Mouse (Mus musculus) liver, embryonic 11.5 days (tissue): ENCODE data around the gene Mrpl41. TPM values are rescaled to one million over a fixed set of nuclear protein-coding genes. Genes with fewer than 3 reads are reported as not detected.

Experiments used
- ATAC-seq: fragments of 200-750 bp; cut with Nextera tagmentation; replicated peaks from 2 replicates; pipeline ENCODE4 v1.8.0; 2017; ENCODE audit warnings: moderate number of reproducible peaks, mild to moderate bottlenecking, moderate TSS enrichment, moderate library complexity; ENCODE audit not compliant: low FRiP score
- DNase-seq: peaks from one replicate; pipeline ENCODE4 v3.0.0-alpha.2; 2017; ENCODE audit warnings: low spot score
- H3K27ac ChIP-seq: fragments of 300-500 bp; sonication (generic); 2 replicates; pipeline ENCODE4 v1.5.1; 2014; ENCODE audit warnings: mild to moderate bottlenecking, low read depth, low read length, control low read depth
- H3K27me3 ChIP-seq: fragments of 300-500 bp; sonication (generic); replicated peaks from 2 replicates; pipeline ENCODE4 v1.6.1; 2014; ENCODE audit warnings: low read length, mixed read lengths; ENCODE audit not compliant: control insufficient read depth, insufficient read depth
- H3K36me3 ChIP-seq: fragments of 300-500 bp; sonication (generic); 2 replicates; pipeline ENCODE4 v1.6.1; 2014; ENCODE audit warnings: mild to moderate bottlenecking, low read length, moderate library complexity, mixed read lengths; ENCODE audit not compliant: control insufficient read depth, insufficient read depth
- H3K4me1 ChIP-seq: fragments of 300-500 bp; sonication (generic); replicated peaks from 2 replicates; pipeline ENCODE4 v1.6.1; 2014; ENCODE audit warnings: low read length, mixed read lengths; ENCODE audit not compliant: control insufficient read depth, insufficient read depth
- H3K4me2 ChIP-seq: fragments of 300-500 bp; sonication (generic); 2 replicates; pipeline ENCODE4 v1.6.1; 2014; ENCODE audit warnings: mild to moderate bottlenecking, control low read depth, moderate library complexity
- H3K4me3 ChIP-seq: fragments of 300-500 bp; sonication (generic); 2 replicates; pipeline ENCODE4 v1.5.1; 2014; ENCODE audit warnings: low read depth, low read length, control low read depth
- H3K9ac ChIP-seq: fragments of 300-500 bp; sonication (generic); 2 replicates; pipeline ENCODE4 v1.6.1; 2014; ENCODE audit warnings: low read depth, low read length, control low read depth
- H3K9me3 ChIP-seq: fragments of 300-500 bp; sonication (generic); 2 replicates; pipeline ENCODE4 v1.6.1; 2016; ENCODE audit warnings: low read length, inconsistent platforms, mixed read lengths; ENCODE audit not compliant: control insufficient read depth
- WGBS: fragments of 180-500 bp; shearing (Covaris S2); extraction: QIAGEN DNeasy Blood & Tissue Kit; methylation state at CpG from one replicate; pipeline ENCODE4 v1.1.7; 2014; 5-methylcytosine and 5-hydroxymethylcytosine counted together
- microRNA-seq: library from miRNA; unstranded; fragments of <30 nt; microRNA quantifications from one replicate; pipeline ENCODE4, GENCODE M21; 2017; ENCODE audit warnings: borderline number of aligned reads
- polyA plus RNA-seq: library from polyadenylated mRNA; unstranded; fragments of >200 nt; fragmentation: Nextera tagmentation; extraction: Ambion mirVana; gene quantifications from 2 replicates; pipeline ENCODE4 v1.2.1, GENCODE M21; 2014

Gene Mrpl41
- polyA plus RNA-seq, 1 experiment from 2014 or later = 158 TPM

DNA sequence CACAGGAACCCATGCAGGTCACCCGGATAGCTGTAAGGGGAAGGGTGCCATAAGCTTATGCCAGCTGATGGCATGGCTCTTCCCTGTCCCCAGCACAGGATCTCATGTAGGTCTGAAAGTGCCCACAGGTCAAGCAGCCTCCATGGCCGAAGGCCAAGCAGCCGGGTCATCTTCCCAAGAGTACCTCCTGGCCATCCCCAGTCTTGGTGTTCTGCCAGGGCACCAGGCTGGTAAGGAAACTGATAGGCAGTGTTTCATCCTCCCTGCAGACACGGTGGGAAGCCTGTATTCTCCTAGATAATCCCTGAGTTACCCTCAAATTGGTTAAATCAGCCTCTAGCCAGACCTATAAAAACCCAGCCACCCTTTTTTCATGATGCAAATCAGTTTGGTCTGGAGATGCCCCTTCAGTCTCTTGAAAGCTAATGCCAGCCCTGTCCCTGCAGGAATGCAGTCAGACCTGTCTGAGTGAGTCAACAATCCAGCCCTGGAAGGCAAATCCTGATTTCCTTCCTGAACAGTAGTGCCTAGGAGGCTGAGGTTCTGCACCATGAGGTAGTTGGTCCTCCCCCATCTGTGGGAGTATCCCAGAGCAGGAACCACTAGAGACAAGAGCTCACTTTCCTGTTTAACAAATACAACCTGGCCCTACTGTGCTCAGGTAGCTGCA lies 47.0 kb downstream of the Mrpl41 start:
- Histone ChIP-seq H3K27me3 (no peaks in the 10 kb centered on the region), H3K27ac (no peak overlapping the region), H3K9me3 (no peaks in the 10 kb centered on the region), H3K9ac (no peak overlapping the region), H3K4me2 (no peak overlapping the region), H3K36me3 (0 out of 2 replicates have a peak, but pooled peaks cover 2% of the 10 kb centered on the region), H3K4me1 (no peaks in the 10 kb centered on the region), H3K4me3 (no peak overlapping the region)
- ATAC-seq (no peak), DNase-seq (no peak)
- WGBS = 71% methylated on average over 4 of the region's 4 CpGs

DNA sequence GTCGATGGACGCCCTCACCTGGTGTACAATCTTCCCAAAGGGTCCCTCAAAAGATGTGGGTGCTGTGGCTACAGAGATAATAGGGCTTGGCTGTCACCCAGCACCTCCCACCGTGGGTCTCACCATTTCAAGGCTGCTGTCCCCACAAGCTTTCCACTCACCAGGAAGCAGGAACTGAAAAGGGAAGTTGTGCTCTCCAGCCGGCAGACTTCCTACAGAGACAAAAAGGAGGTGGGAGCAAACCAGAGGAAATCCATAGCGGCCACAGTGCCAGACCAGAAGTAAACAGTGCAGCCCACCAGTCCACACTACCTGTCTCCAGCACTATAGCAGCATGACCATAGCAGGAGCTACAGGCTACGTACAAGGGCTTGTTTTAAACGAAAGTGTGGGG lies 47.9 kb downstream of the Mrpl41 start:
- Histone ChIP-seq H3K27ac (no peak overlapping the region), H3K4me3 (no peak overlapping the region)
- WGBS = 52% methylated on average over 7 of the region's 7 CpGs

DNA sequence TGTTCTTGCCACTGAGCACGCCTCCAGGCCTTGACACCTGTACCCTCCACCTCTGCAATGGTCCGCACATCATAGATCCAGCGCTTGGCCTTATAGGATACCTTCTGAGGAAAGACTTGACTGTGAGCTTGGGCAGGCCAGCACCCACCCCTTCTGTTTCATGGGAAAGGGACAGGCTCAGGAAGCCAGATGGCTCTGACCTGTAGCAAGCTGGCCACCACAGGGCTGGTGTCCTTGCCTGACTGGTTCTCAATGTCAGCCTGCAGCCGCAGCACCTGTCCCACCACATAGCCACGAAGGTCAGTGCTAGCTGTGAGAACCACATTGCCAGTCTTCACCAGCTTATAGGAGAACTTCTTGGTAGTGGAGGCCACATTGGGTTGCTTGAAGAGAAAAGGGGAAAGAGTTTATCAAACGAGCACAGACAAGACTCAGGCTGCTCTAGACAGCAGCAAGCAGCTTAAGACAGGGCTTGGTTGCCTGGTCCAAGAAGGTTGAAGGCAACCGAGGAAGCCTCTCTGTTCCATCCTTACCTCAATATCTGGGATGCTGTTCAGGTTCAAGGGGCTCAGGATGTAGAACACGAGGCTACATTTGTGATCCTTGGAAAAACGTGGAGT lies 48.4 kb downstream of the Mrpl41 start:
- no peak overlapping the region for H3K9ac ChIP-seq
- WGBS = 77% methylated on average over 9 of the region's 9 CpGs
- H3K27ac ChIP-seq = no peak overlapping the region
- H3K4me3 ChIP-seq = no peak overlapping the region
- H3K4me2 ChIP-seq = no peak overlapping the region
- 0 out of 2 replicates have a peak, but pooled peaks cover 2% of the 10 kb centered on the region for H3K36me3 ChIP-seq
- H3K27me3 ChIP-seq = no peaks in the 10 kb centered on the region
- H3K9me3 ChIP-seq = no peaks in the 10 kb centered on the region
- no peaks in the 10 kb centered on the region for H3K4me1 ChIP-seq
- DNase-seq (no peak), ATAC-seq (no peak)

More for the DNA sequence above, 47.9 kb downstream of the Mrpl41 start:
- no peak for DNase-seq
- no peaks in the 10 kb centered on the region for H3K27me3 ChIP-seq
- H3K9ac ChIP-seq = no peak overlapping the region
- H3K9me3 ChIP-seq = no peaks in the 10 kb centered on the region
- no peak overlapping the region for H3K4me2 ChIP-seq
- ATAC-seq = no peak
- 0 out of 2 replicates have a peak, but pooled peaks cover 2% of the 10 kb centered on the region for H3K36me3 ChIP-seq
- H3K4me1 ChIP-seq = no peaks in the 10 kb centered on the region

DNA sequence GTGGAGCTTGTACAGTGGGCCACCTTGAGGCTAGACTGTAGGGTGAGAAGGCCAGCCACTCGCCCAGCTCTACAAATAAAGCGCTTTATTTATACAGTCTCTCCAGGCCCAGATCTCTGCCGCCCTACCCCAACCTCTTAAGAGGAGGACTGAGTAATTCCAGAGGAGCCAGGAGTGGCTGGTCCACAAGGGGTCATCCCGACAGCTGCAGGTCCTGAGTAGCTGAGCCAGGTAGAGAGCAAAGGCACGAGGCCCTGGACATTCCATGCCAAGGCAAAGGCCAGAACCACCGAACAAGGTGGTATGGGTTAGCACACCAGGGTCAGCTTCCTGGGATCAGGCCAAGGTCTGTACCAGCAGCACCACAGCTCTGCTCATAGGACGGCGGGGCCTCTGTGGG lies 49.6 kb downstream of the Mrpl41 start:
- Histone ChIP-seq H3K36me3 (0 out of 2 replicates have a peak, but pooled peaks cover 2% of the 10 kb centered on the region), H3K4me3 (no peak overlapping the region), H3K9me3 (no peaks in the 10 kb centered on the region), H3K27ac (no peak overlapping the region), H3K9ac (no peak overlapping the region), H3K27me3 (no peaks in the 10 kb centered on the region), H3K4me1 (no peaks in the 10 kb centered on the region), H3K4me2 (no peak overlapping the region)
- ATAC-seq = 0 out of 2 replicates have a peak, but pooled peaks have one; percentile 4
- WGBS = 80% methylated on average over 8 of the region's 8 CpGs
- DNase-seq = no peak

Small RNA genes lying within 50 kb of the gene (microRNA-seq; reads per million reads assigned to microRNA genes)
- gene Gm22875 = not detected

Other genes with a start within 250 kb of the Mrpl41 start
- 0.23 and 0.26 TPM in 2 replicates for gene Cacna1b, start 211.9 kb downstream of the Mrpl41 start, polyA plus RNA-seq
- gene Ehmt1, start 55.5 kb downstream of the Mrpl41 start, polyA plus RNA-seq = 51.3 and 54.7 TPM in 2 replicates
- 29.8 and 35.2 TPM in 2 replicates for gene Arrdc1, start 39.8 kb downstream of the Mrpl41 start, polyA plus RNA-seq
- 46.0 and 47.3 TPM in 2 replicates for gene Zmynd19, start 25.3 kb downstream of the Mrpl41 start, polyA plus RNA-seq
- gene Dph7, start 12.7 kb downstream of the Mrpl41 start, polyA plus RNA-seq = 22.9 and 25.2 TPM in 2 replicates
- gene Pnpla7, start 935 bp upstream of the Mrpl41 start, polyA plus RNA-seq = 24.7 TPM in 2 replicates
- 29.0 and 32.6 TPM in 2 replicates for gene Nsmf, start 79.3 kb upstream of the Mrpl41 start, polyA plus RNA-seq
- gene Entpd8, start 105.2 kb upstream of the Mrpl41 start, polyA plus RNA-seq = 0.90 and 1.7 TPM in 2 replicates
- 0.69 and 1.0 TPM in 2 replicates for gene Noxa1, start 120.1 kb upstream of the Mrpl41 start, polyA plus RNA-seq
- gene Nrarp, start 205.7 kb upstream of the Mrpl41 start, polyA plus RNA-seq = 6.5 and 7.6 TPM in 2 replicates
- 12.1 and 13.1 TPM in 2 replicates for gene Tor4a, start 221.8 kb upstream of the Mrpl41 start, polyA plus RNA-seq
- gene Nelfb, start 236.4 kb upstream of the Mrpl41 start, polyA plus RNA-seq = 85.3 and 86.3 TPM in 2 replicates
- gene Stpg3, start 239.5 kb upstream of the Mrpl41 start, polyA plus RNA-seq = 0.29 TPM in 1 of 2 replicates, not detected in the other
- 0.45 TPM in 2 replicates for gene Fam166a, start 243.6 kb upstream of the Mrpl41 start, polyA plus RNA-seq
- 823 and 870 TPM in 2 replicates for gene Tubb4b, start 249.6 kb upstream of the Mrpl41 start, polyA plus RNA-seq